In genomic region chr14:119008031-119008590, GRCm38 (mm10) we compare ENCODE assay signal across 8 mouse cellular contexts.
DNase-seq lines count a peak whose midpoint lies in the region; ATAC-seq and TF ChIP-seq lines count a peak whose summit lies in the region.

No protein-coding gene starts in this region.

- peak overlapping the region; percentile 81 for H3K4me2 ChIP-seq in lung, embryonic 16.5 days (ENCODE audit: low read depth, low read length)
- peak overlapping the region; percentile 75 for H3K4me2 ChIP-seq in forebrain, embryonic 12.5 days
- peak overlapping the region; percentile 92 for H3K4me2 ChIP-seq in limb, embryonic 14.5 days (replicated peaks; ENCODE audit: low read depth, low read length, severe bottlenecking)

- no peaks in the 10 kb centered on the region for H3K9me3 ChIP-seq in lung, embryonic 16.5 days (ENCODE audit: control insufficient read depth, low read length)
- no peaks in the 10 kb centered on the region for H3K9me3 ChIP-seq in forebrain, embryonic 12.5 days
- no peaks in the 10 kb centered on the region for H3K9me3 ChIP-seq in limb, embryonic 14.5 days (ENCODE audit: control insufficient read depth, low read length)

- TF ChIP-seq POLR2A in limb, embryonic 14.5 days (IDR thresholded peaks at IDR 0.05; ENCODE audit: borderline replicate concordance, extremely low read depth, insufficient read depth, insufficient read length), result no peak
- TF ChIP-seq POLR2A in small intestine, adult 2 months (IDR thresholded peaks at IDR 0.05; ENCODE audit: low read depth, low read length), result no peak

- no peak for DNase-seq in lung, postnatal 4 days
- DNase-seq in limb, embryonic 14.5 days (ENCODE audit: low spot score), result no peak
- no peak for DNase-seq in ovary, adult 18-20 months (ENCODE audit: low spot score)
- DNase-seq in T-cell, adult 2 months (ENCODE audit: low spot score), result no peak
- DNase-seq in spleen, postnatal 4 days (ENCODE audit: low spot score in 2 of 2), result no peak

- H3K36me3 ChIP-seq in lung, embryonic 16.5 days (ENCODE audit: control insufficient read depth, insufficient read depth, low read length), result peaks cover 13% of the 10 kb centered on the region
- peaks cover 12% of the 10 kb centered on the region; the same call in 1 of the 2 replicates for H3K36me3 ChIP-seq in forebrain, embryonic 12.5 days (replicated peaks)
- peaks cover 21% of the 10 kb centered on the region for H3K36me3 ChIP-seq in limb, embryonic 14.5 days (ENCODE audit: control insufficient read depth, insufficient read depth, low read length)
- H3K36me3 ChIP-seq in small intestine, adult 2 months (ENCODE audit: control insufficient read depth, insufficient read depth, low read length), result no peaks in the 10 kb centered on the region

- peak overlapping the region; percentile 58 for H3K4me3 ChIP-seq in lung, embryonic 16.5 days (ENCODE audit: low read length)
- peak overlapping the region; percentile 49 for H3K4me3 ChIP-seq in forebrain, embryonic 12.5 days (replicated peaks)
- peak overlapping the region; percentile 46 for H3K4me3 ChIP-seq in limb, embryonic 14.5 days (replicated peaks; ENCODE audit: low read length)
- H3K4me3 ChIP-seq in small intestine, adult 2 months (ENCODE audit: low read depth, low read length), result no peak overlapping the region

- no peaks in the 10 kb centered on the region for H3K27me3 ChIP-seq in lung, embryonic 16.5 days (ENCODE audit: control insufficient read depth, insufficient read depth, low read depth, low read length)
- H3K27me3 ChIP-seq in forebrain, embryonic 12.5 days, result no peaks in the 10 kb centered on the region
- no peaks in the 10 kb centered on the region for H3K27me3 ChIP-seq in limb, embryonic 14.5 days (ENCODE audit: control insufficient read depth, insufficient read depth, low read length)
- no peaks in the 10 kb centered on the region for H3K27me3 ChIP-seq in small intestine, adult 2 months (ENCODE audit: control insufficient read depth, insufficient read depth, low read length)

- H3K9ac ChIP-seq in lung, embryonic 16.5 days (ENCODE audit: low read length), result peak overlapping the region; percentile 68
- peak overlapping the region; percentile 47; the same call in 1 of the 2 replicates for H3K9ac ChIP-seq in forebrain, embryonic 12.5 days
- no peak overlapping the region for H3K9ac ChIP-seq in limb, embryonic 14.5 days (ENCODE audit: low read depth, low read length, severe bottlenecking)

- peak overlapping the region; percentile 35 for H3K27ac ChIP-seq in lung, embryonic 16.5 days (ENCODE audit: low read length)
- H3K27ac ChIP-seq in forebrain, embryonic 12.5 days, result peak overlapping the region; percentile 73; the same call in 1 of the 2 replicates
- H3K27ac ChIP-seq in limb, embryonic 14.5 days (replicated peaks; ENCODE audit: low read depth, low read length), result no peak overlapping the region
- peak overlapping the region; percentile 38; the same call in 1 of the 2 replicates for H3K27ac ChIP-seq in small intestine, adult 2 months (ENCODE audit: insufficient read depth, low read depth, low read length)

- no peak for ATAC-seq in lung, embryonic 16.5 days (ENCODE audit: low read depth)
- no peak for ATAC-seq in forebrain, embryonic 12.5 days (ENCODE audit: low FRiP score)
- ATAC-seq in limb, embryonic 14.5 days (ENCODE audit: low FRiP score, low read depth), result no peak

- TF ChIP-seq CTCF in small intestine, adult 2 months (IDR thresholded peaks at IDR 0.05; ENCODE audit: extremely low read depth, insufficient read length, insufficient replicate concordance, low read depth, low read length), result no peak

- no peaks in the 10 kb centered on the region; the same call in 1 of the 2 replicates for H3K4me1 ChIP-seq in lung, embryonic 16.5 days (replicated peaks; ENCODE audit: control insufficient read depth, insufficient read depth, low read length)
- peaks cover 7% of the 10 kb centered on the region for H3K4me1 ChIP-seq in forebrain, embryonic 12.5 days
- H3K4me1 ChIP-seq in limb, embryonic 14.5 days (ENCODE audit: control insufficient read depth, insufficient read depth, low read length), result no peaks in the 10 kb centered on the region
- H3K4me1 ChIP-seq in small intestine, adult 2 months (ENCODE audit: control insufficient read depth, insufficient read depth, insufficient read length, low read length), result peaks cover 2% of the 10 kb centered on the region; the same call in 1 of the 2 replicates

- 54% methylated on average over 7 of the region's 7 CpGs for WGBS in lung, embryonic 16.5 days
- 50% methylated on average over 7 of the region's 7 CpGs for WGBS in forebrain, embryonic 12.5 days
- 53% methylated on average over 7 of the region's 7 CpGs for WGBS in limb, embryonic 14.5 days
- WGBS in small intestine, adult 2 months, result 23% methylated on average over 7 of the region's 7 CpGs
